Mouse (Mus musculus) adrenal gland, adult (tissue): ENCODE data around the gene Etv4.

ENCODE experiments used
- DNase-seq, 2 experiments: peaks; one replicate each; pipeline ENCODE4 v3.0.0; 2022 to 2023; ENCODE audit warnings: low spot score in 1 of 2; ENCODE audit not compliant: inconsistent age in 2 of 2

The Etv4 gene

GRCm38 (mm10) chr11:101785143-101785851 lies at the start of gene Etv4:
Gene Etv4, minus strand, starts transcription at chr11:101785371.
- DNase-seq, result peak; percentile 89 to 96

GRCm38 (mm10) chr11:101832001-101832400 lies 46.8 kb upstream of the Etv4 start:
- DNase-seq, result no peak

- DNase-seq, result no peak
Measured at GRCm38 (mm10) chr11:101830616-101831015, 45.4 kb upstream of the Etv4 start.

- DNase-seq, result peak; percentile 13 to 39
Measured at GRCm38 (mm10) chr11:101830112-101830511, 44.9 kb upstream of the Etv4 start.

GRCm38 (mm10) chr11:101828718-101829117 lies 43.5 kb upstream of the Etv4 start:
- DNase-seq, result no peak

GRCm38 (mm10) chr11:101823210-101823609 lies 38.0 kb upstream of the Etv4 start:
- DNase-seq, result no peak

GRCm38 (mm10) chr11:101820899-101821298 lies 35.7 kb upstream of the Etv4 start:
- DNase-seq, result peak; percentile 31 to 38

- DNase-seq, result no peak
Measured at GRCm38 (mm10) chr11:101819853-101820252, 34.7 kb upstream of the Etv4 start.

- no peak for DNase-seq
Measured at GRCm38 (mm10) chr11:101815103-101816085, 30.2 kb upstream of the Etv4 start.

- peak; percentile 61 to 90 for DNase-seq
Measured at GRCm38 (mm10) chr11:101814375-101815102, 29.4 kb upstream of the Etv4 start.

GRCm38 (mm10) chr11:101813259-101813658 lies 28.1 kb upstream of the Etv4 start:
- peak; percentile 73 to 92 for DNase-seq

GRCm38 (mm10) chr11:101809060-101809828 lies 24.1 kb upstream of the Etv4 start:
- DNase-seq, result no peak

- DNase-seq, result no peak
Measured at GRCm38 (mm10) chr11:101807266-101807665, 22.1 kb upstream of the Etv4 start.

GRCm38 (mm10) chr11:101806741-101807140 lies 21.6 kb upstream of the Etv4 start:
- DNase-seq, result no peak

- no peak for DNase-seq
Measured at GRCm38 (mm10) chr11:101805113-101805704, 20.0 kb upstream of the Etv4 start.

GRCm38 (mm10) chr11:101801386-101801785 lies 16.2 kb upstream of the Etv4 start:
- DNase-seq, result no peak

GRCm38 (mm10) chr11:101798083-101798482 lies 12.9 kb upstream of the Etv4 start:
- no peak for DNase-seq

- DNase-seq, result no peak
Measured at GRCm38 (mm10) chr11:101797355-101797754, 12.2 kb upstream of the Etv4 start.

- DNase-seq, result peak in 1 of 2 experiments; percentile 49
Measured at GRCm38 (mm10) chr11:101790811-101791526, 5.8 kb upstream of the Etv4 start.
